Mouse (Mus musculus): ENCODE data around the gene Gtf2h4.

DNA sequence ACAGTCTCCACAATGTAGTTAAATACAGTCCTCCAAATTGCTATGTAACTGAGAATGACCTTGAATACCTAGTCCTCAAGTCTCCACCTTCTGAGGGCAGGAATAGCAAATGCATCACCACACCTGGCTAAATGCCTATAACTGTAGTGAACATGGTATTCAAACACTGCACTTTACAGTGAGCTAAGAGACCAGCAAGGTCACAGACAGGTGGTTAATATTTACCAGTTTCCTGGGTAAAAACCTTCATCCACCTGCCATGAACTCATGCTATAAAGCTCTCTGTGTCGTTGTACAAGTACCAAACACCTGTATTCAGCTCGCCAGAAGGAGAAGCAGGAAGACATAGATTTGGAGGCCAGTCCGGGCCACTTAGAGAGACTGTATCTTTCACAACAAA, 42.6 kb upstream of the Gtf2h4 start:
- TF ChIP-seq CTCF (IDR thresholded peaks at IDR 0.05; ENCODE audit: control insufficient read depth, insufficient read depth, low read length) (no peak), POLR2A (IDR thresholded peaks at IDR 0.05; ENCODE audit: borderline replicate concordance, control insufficient read depth, low read depth, low read length) (no peak)
